Mouse (Mus musculus): ENCODE measurements around the gene Islr2.
"Not testable (repeated sequence)": the region's sequence is repeated elsewhere in the genome, so short reads cannot be mapped to it uniquely, and the experiment has no call there.

Islr2 gene

DNA sequence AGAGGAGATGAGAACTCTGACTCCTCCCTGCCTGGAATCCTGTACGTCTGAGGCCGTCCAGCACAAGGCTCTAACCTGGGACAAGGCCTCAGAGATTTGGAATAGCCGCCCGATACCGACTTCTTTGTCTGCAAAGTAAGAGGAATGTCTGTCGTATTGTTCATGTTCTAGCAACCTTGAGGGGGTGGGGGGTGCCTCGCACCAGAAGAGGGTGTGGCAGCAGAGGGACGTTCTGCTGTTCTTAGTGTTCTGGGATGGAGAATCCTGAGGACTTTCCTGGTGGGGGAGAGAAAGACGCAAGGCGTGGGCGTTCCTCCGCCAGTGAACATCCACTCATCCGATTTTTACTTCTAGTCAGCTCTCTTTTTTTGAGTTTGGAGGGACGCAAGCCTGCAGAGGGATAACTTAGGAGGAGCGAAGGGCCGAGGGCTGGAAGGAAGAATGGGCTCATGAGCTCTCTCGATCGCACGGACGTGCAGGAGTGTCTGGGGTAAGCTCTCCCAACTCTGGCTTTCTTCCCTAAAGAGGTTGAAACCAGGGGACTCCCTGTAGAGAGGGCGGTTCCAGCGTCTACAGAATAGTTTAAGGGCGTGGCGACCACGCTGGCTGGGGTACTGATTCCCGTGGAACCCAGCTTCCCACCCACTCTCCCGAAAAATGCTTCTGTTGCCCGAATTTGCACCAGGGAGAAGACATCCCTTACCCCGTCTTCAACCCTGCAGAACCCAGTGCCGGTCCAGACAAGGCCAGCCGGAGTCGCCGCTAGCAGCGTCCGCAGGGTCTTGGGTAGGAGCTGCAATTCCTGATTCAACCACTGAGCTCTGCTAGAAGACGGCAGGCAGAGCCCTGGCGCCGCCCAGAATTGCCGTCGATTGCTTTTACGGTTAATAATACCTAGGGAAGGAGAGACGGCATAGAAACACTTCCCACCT, at the start of gene Islr2, which contains the start of gene Islr:
Gene Islr2, minus strand, starts transcription at position 804 of the 932 bp plus-strand sequence.
Gene Islr, minus strand, starts transcription at position 791 of the 932 bp plus-strand sequence.
- peak; percentile 27 to 51 for DNase-seq (ENCODE audit: low read depth in 2 of 2, low spot score in 2 of 2)

DNA sequence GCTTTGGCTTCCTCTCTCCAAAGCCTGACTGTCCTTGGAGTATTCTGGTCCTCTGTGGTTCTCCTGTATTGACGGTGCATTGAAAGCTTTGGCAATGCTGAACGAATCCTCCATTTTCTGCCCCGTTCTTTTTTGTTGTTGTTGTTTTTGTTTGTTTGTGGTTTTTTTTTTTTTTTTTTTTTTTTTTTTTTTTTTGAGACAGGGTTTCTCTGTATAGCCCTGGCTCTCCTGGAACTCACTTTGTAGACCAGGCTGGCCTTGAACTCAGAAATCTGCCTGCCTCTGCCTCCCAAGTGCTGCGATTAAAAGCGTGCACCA, 49.6 kb upstream of the Islr2 start:
- DNase-seq (ENCODE audit: low read depth in 2 of 2, low spot score in 2 of 2): not testable (repeated sequence)

DNA sequence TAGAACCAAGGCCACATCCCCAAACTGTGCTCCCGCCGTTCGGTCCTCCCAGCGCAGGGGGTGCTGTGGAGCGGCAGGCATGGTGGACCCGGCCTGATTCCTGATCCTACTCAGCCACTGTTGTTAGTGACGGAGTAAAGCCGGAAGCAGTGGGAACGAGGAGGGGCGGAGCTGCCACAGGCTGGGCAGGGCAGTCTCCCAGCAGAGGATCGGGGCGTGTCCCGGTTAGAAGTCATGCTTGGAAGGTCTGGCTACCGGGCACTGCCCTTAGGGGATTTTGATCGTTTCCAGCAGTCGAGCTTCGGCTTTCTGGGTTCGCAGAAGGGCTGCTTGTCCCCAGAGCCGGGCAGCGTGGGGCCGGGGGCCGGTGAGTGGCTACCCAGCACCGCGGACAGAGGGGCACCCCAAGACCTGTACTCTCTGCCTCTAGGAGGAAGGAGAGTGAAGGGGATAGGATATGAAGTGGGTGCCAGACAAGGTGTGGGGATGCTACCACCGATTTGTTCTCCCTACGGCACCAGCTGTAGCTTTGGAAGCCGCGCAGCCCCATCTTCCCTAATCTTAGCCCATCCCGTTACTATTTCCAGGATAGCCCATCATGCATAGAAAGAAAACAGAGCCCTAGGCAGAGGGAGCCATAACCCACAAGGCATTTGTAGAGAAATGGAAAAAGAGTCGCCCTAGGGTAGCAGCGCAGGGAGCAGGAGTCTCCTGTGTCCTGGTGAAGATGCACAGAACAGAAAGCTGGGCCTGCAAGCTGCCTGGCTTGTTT, 49.1 kb upstream of the Islr2 start, which contains the start of gene Stoml1:
Gene Stoml1, plus strand, starts transcription at position 132 of the 772 bp plus-strand sequence.
- peak; percentile 93 to 96 for DNase-seq (ENCODE audit: low read depth in 2 of 2, low spot score in 2 of 2)

DNA sequence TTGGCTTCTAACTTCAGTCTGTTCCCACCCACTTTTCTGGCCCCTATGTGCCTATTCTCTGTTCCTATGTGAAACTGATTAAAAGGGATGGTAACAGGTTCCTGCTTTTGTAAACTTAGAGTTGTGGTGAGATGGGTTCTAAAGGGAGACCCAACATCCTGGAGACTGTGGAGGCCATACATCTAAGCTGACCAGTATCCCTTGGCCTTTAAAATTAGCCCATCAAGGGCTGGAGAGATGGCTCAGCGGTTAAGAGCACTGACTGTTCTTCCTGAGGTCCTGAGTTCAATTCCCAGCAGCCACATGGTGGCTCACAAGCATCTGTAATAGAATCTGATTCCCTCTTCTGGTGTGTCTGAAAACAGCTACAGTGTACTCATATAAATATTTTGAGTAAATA, 46.6 kb upstream of the Islr2 start:
- not testable (repeated sequence) for DNase-seq (ENCODE audit: low read depth in 2 of 2, low spot score in 2 of 2)

DNA sequence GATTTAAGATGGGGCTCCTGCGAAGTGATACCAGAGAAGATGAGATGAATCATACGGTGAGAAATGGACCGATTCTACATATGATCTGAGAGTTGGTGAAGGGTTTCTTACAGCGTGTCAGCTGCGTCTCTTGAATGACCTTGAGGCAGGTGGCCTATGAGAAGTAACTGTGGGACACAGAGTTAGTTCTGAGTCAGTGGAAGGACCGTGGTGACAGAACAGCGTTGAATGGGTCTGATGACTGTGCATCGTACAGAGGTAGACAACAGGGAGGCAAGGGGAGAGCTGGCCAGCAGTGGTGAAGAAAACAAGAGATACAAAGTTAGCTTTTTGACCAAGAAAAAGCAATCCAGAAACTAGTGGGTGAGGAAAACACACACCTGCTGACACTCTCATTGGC, 46.2 kb upstream of the Islr2 start:
- no peak for DNase-seq (ENCODE audit: low read depth in 2 of 2, low spot score in 2 of 2)

DNA sequence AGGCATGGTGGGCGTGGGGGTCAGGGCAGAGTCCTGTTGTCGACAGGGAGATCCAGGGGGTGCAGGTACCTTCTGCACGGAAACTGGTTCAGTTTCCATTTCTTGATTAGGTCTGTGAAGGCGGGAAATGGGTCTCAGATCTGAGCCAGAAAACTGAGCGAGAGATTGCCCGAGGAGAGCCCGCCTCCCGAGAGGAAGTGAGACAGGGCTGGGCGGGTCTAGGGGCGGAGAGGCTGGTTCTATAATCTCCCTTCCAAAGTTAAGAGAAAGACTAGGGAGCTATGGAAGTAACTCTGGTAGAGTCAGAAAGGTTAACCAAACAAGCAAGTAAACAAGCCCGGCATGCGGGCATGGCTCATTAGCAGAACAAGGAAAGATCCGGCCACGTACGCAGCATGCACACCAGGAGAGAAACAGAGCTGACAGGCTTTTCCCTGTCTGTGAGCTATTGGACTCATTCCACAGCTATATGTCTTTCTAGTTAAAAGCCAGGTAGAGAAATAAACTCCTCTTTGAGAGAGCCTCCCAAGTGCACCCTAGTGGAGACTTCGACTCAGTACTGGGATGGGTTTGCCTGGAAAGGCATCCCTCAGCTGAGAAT, 45.6 kb upstream of the Islr2 start, which contains the start of gene Pml:
Gene Pml, minus strand, starts transcription at position 195 of the 601 bp plus-strand sequence.
- peak; percentile 49 to 60 for DNase-seq (ENCODE audit: low read depth in 2 of 2, low spot score in 2 of 2)

DNA sequence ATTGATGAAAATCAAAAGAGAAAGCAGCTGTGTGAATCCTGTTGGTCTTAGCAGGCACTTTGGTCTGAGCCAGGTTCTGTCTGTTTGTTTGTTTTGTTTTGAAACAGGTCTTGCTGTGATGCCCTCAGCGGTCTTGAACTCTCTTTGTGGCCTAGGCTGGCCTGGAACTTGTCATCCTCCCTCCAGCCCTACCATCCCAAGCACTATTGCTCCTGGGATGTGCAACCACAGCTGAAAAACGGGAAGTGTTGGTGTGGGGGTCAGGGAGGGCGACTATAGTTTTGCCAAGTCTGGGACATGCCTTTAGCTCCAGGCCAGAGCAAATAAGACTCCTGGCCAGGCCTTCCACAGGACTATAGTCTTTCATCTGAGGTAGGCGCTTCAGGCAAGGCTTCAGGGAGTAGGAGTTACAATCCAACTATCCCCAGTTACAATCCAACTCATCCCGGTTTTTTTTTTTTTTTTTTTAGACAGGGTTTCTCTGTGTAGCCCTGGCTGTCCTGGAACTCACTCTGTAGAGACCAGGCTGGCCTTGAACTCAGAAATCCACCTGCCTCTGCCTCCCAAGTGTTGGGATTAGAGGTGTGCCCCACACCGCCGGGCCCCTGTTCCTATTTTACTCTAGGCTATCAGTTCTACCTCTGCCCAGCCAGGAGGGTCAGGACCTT, 44.8 kb upstream of the Islr2 start:
- DNase-seq (ENCODE audit: low read depth in 2 of 2, low spot score in 2 of 2): no peak

DNA sequence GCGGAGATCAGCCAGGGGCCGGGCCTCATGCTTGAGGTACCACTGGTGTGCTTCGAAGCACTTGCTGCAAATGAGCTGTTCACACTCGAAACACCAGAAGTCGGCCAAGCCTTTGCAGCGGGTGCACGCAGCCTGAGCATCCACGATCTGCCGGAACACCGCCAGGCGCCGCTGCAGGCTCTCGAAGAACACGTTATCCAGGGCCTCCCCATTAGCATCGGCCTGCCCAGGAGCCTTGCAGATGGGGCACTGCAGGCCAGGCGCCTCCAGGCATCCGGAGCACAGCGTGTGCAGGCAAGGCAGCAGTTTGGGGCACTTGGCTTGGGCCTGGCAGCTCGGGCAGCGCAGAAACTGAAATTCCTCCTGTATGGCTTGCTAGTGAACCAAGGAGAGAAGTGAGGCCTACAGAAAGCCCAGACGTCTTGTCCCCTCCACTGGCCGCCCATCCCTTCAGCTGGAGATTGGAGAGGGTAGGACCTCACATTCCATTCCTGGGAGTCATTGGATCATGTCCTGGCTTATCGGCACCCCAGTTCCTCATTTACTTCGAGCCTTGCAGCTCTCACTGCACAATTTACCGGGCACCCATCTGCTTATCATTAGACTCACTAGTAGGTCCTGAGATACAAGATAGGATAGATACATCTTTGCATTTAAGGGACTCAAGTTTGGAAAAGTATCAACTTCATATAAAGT, 43.1 kb upstream of the Islr2 start:
- DNase-seq (ENCODE audit: low read depth in 2 of 2, low spot score in 2 of 2): peak; percentile 71 to 77

DNA sequence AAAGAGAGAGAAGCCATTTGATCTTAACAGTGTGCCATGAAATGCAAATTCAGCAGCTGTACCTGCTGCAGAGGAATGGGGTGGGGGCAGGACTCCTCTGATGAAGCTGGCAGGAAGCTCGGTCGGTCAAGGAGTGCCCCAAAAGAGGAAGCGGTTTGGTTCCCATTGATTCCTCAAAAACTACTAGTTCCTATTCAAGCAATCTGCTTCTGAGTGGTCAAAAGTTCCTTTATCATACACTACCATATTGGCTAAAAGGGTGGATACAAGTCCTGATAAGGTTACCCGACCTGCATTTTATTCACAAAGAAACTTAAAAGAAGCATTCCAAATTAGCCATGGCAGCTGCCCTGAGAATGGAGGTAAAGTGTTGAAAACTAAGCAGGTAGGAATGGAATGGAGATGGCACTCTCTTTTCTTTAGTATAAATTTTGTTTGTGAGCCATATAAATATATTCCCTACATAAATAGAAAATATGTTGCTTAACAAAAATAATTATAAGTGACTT, 42.0 kb upstream of the Islr2 start:
- DNase-seq (ENCODE audit: low read depth in 2 of 2, low spot score in 2 of 2): no peak

DNA sequence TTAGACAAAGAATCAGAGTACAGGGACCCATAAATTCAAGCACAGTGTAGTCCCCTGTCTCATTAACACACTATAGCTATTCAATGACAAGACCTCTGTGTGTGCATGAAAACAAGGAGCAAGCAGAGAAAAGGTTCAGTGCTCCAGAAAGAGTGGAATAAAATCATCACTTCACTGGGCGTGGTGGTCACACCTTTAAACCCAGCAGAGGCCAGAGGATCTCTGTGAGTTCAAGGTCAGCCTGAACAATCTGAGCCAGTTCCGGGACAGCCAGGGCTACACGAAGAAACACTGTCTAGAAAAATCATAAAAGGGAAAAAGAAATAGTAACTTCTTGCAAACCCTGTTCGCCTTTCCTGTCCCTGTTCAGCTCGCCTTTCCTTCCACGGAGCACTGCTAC, 39.6 kb upstream of the Islr2 start:
- no peak for DNase-seq (ENCODE audit: low read depth in 2 of 2, low spot score in 2 of 2)

DNA sequence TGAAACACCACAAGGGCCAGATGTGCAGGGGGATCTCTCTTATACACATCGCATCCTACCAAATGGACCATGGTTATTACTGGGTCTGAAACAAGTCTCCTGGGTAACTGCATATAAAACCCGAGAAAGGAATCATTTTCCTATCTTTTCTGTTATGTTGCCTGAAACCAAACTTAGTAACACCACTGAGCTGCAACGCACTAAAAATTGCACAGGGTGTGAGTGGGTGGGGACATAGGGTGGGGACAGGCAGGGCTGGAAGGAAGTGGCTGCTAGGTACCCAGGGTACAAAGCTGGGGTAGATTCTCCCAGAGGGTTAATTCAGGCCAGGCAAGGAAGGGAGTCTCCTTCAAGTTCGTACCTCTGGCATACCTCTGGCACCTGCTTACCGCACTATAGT, 38.6 kb upstream of the Islr2 start:
- no peak for DNase-seq (ENCODE audit: low read depth in 2 of 2, low spot score in 2 of 2)

DNA sequence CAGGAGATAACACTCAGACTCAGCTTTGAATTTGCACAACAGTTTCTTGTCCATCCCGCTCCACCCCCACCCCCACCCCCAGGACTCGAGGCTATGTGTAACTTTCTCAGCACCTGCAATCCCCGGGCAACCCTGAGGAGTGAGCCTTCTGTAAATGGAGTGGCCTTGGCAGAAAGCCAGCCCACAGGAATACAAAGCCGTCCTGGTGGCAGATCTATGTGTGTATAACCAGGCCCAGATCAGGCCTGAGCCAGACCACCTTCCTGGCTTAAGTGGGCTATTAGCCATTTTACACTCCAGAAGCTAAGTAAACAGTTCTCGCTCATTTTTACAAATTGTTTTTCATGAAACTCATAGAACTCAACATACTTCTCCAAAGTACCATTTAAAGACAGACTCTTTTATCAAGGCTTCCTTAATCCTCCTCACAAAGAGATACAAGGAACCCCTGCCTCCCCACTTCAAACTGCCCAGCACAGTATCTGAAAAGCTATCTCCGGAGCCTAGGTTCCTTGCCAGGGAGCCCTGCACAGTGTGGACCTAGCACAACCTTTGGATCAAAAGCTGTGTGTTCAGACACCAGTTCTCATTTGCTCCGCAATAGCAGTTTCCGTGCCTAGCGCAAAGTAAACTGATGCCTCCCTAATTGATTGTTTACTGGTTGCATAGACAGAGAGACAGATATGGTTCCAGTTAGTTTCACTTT, 37.8 kb upstream of the Islr2 start:
- DNase-seq (ENCODE audit: low read depth in 2 of 2, low spot score in 2 of 2): no peak

DNA sequence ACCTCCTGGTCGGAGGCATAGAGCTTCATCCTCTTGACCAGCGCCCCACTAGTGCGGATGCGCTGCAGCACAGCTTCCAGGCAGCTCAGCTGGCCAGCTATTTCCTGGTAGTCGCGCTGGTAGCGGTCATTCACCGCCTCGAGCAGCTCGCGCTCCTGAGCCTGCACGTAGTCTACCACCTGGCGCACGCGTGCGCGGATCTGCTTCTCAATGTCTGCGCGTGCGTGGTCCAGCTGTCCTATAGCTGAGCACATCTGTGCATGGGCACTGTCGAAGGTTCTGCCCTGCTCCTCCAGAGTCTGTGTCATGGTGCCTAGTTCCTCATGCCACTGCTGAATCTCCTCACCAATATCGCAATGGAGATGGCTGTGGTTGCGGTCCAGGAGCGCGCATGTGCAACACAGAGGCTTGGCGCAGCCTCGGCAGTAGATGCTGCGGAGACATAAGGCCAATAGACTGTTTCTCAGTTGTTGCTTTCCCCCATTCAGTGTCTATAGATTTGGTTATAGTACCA, 30.4 kb upstream of the Islr2 start:
- DNase-seq (ENCODE audit: low read depth in 2 of 2, low spot score in 2 of 2): no peak

DNA sequence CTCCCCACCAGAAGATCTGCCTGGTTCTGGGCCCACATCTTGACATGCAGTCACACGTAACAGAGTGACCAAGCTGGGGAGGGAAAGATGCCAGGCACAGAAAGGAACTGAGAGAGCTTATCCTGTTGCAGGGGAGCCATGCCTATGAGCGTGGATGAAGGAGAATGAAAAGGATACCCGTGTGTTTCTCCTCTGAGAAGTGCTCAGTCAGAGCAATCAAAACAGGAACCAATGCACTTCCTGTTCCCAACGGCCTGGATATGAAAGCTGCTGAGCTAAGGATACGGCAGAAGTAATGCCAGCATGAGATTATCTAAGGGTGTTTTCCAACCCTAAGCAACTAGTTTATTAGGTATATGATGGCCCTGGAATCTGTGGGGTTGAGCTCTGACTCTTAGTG, 28.3 kb upstream of the Islr2 start:
- no peak for DNase-seq (ENCODE audit: low read depth in 2 of 2, low spot score in 2 of 2)

DNA sequence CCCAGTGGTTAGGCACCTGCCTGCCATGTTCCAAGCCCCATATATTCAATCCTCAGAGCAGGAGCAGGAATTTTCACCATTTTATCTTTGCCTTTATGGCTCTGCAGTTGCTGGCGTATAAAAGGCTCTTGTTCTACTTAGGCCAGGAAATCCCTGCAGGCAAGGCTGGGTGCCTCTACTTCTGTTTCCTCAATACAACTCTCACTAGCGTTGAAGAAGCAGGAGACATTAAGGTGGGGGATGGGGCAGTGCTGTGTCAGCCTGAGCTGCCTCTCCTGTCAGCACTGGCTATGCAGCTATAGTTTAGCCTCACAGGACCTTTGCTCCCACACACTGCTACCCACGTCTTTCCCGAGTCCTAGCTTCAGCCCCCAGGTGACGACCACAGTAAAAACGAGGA, 27.6 kb upstream of the Islr2 start:
- DNase-seq (ENCODE audit: low read depth in 2 of 2, low spot score in 2 of 2): no peak

DNA sequence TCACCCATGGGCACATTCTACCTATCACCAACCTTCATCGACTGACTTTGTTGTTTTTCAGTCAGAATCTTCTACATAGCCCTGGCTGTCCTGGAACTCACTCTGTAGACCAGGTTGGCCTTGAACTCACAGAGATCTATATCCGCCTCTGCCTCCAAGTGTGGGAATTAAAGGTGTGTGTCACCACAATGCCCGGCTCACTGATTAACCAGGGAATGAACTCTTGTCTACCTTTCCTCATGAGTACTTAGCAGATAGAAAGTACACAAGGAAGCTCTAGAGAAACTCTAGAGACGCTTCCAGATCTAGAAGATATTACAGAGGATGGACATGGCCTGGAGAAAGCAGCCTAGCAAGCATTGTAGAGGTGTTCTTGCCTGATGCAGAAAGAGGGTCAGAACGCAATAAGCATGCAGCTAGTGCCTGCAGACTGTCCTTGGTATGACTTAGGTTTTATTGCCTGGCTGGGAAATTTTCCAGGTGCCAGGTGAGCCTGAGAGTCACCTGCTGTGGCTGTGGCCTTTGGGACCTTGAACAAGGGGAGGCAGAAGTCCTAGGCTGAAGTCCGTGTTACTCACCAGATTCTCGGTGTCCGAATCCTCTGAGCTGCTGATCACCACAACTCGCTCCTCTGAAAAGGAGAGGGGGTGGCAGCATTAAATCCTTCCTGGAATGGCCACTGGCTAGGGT, 24.8 kb upstream of the Islr2 start:
- no peak for DNase-seq (ENCODE audit: low read depth in 2 of 2, low spot score in 2 of 2)

DNA sequence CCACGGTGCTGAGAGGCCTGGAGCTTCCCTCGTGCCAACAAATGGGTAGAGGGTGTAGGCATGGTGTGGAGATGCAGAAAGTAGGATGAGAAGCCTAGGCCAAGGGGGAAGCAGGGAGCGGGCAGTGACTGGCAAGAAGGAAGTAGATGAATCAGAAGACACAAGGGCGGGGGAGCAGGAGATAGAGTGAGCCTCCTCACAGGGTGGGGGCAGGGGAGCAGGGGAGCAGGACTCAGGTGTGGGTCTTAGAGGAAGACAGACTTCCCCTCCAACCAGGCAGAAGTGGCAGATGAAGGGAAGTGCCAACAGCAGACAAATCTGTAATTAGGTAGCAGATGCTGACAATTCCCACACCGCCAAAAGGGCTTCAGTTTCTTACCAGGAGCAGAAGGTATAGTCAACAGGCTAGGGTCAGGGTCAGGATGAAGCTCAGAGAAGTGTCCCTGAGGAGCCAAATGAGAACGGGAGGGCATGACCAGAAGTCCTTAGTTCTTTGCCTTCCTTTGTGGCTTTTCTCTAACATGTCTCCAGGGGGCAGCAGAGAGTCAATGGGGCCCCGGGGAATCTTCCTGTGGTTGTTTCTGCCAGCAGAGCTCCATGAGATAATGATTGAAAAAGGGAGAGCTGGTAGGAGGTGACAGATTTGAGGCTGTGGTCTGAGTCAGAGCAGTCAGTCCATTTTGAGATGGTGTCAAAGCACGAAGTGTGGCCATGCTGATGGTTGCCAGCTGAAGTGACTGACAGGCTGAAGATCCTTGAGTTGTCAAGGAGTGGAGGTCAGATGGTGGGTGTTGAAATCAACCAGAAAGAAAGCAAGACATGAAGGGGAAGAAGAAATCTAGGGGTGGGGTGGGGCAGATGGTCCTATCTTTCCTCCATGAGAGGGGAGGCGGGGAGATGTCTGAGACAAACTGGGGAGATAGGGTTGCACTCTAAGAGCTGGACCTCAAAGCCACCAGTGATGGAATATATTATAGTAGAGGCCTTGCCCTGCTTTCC, 22.1 kb upstream of the Islr2 start:
- DNase-seq (ENCODE audit: low read depth in 2 of 2, low spot score in 2 of 2): peak; percentile 58 to 64

DNA sequence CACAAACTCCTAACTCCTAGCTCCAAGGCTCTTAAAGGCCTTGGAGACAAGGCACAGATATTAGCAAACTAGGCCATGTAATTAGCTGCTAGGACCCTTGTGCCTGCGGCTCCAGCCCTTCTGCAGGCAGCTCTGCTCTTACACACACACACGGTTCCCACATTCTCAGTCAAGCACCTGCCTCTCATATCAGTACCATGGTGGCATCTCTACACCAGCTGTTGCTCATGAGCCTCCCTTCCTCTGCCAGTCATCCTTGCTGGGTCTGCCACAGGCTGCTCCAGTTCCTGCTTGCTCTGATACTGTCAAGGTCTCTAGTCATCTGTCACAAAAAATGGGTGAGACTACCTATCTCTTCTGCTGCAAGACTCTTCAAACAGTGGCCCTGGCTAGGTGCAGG, 20.2 kb upstream of the Islr2 start:
- DNase-seq (ENCODE audit: low read depth in 2 of 2, low spot score in 2 of 2): no peak
